Mouse (Mus musculus): ENCODE results near the gene Vgf. TPM values are rescaled to one million over a fixed set of nuclear protein-coding genes. Genes with fewer than 3 reads are reported as not detected.

Gene Vgf
- polyA plus RNA-seq, 1 experiment from 2014 or later = 0.24 TPM

DNA sequence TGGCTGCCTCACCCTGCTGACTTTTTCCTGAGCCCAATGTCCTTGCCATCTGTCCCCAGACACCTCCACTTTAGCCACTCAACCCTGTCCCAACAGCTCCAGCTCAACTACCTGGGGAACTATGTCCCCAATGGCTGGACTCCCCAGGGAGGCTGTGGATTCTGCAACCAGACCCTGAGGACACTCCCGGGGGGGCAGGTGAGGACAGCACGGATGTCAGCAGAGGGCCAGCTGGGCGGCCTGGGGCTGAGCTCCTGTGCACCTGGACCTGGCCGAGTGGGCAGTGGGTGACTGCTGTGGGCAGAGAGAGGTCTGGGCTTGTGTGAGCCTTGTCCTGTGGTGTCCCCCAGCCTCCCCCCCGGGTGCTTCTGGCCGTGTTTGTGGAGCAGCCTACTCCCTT lies 36.4 kb upstream of the Vgf start:
- H3K36me3 ChIP-seq (ENCODE audit: insufficient read depth, low read length) = peaks cover 52% of the 10 kb centered on the region
- no peaks in the 10 kb centered on the region for H3K9me3 ChIP-seq (ENCODE audit: low read length)
- H3K4me1 ChIP-seq (ENCODE audit: insufficient read depth, low read length) = peaks cover 16% of the 10 kb centered on the region
- 95% methylated on average over 6 of the region's 6 CpGs for WGBS
- ATAC-seq (ENCODE audit: low FRiP score, low TSS enrichment) = no peak
- no peak overlapping the region for H3K27ac ChIP-seq (ENCODE audit: low read length)
- no peaks in the 10 kb centered on the region for H3K27me3 ChIP-seq (ENCODE audit: insufficient read depth, low read length)
- no peak overlapping the region for H3K4me3 ChIP-seq (ENCODE audit: low read length)
- no peak overlapping the region for H3K9ac ChIP-seq (replicated peaks; ENCODE audit: low read length)
- no peak overlapping the region for H3K4me2 ChIP-seq (replicated peaks; ENCODE audit: low read depth, low read length)

GRCm38 (mm10) chr5:136999449-136999848 lies 26.7 kb upstream of the Vgf start:
- no peak overlapping the region for H3K4me2 ChIP-seq (replicated peaks; ENCODE audit: low read depth, low read length)
- no peak overlapping the region for H3K9ac ChIP-seq (replicated peaks; ENCODE audit: low read length)
- 84% methylated on average over 4 of the region's 5 CpGs for WGBS
- no peak overlapping the region for H3K4me3 ChIP-seq (ENCODE audit: low read length)
- ATAC-seq (ENCODE audit: low FRiP score, low TSS enrichment) = no peak
- H3K27ac ChIP-seq (ENCODE audit: low read length) = no peak overlapping the region
- H3K27me3 ChIP-seq (ENCODE audit: insufficient read depth, low read length) = no peaks in the 10 kb centered on the region
- H3K36me3 ChIP-seq (ENCODE audit: insufficient read depth, low read length) = peaks cover 13% of the 10 kb centered on the region
- H3K9me3 ChIP-seq (ENCODE audit: low read length) = no peaks in the 10 kb centered on the region
- no peaks in the 10 kb centered on the region for H3K4me1 ChIP-seq (ENCODE audit: insufficient read depth, low read length)

- peaks cover under 1% of the 10 kb centered on the region; the same call in 1 of the 2 replicates for H3K36me3 ChIP-seq (ENCODE audit: insufficient read depth, low read length)
- H3K27ac ChIP-seq (ENCODE audit: low read length) = no peak overlapping the region
- H3K9ac ChIP-seq (replicated peaks; ENCODE audit: low read length) = no peak overlapping the region
- H3K9me3 ChIP-seq (ENCODE audit: low read length) = no peaks in the 10 kb centered on the region
- no peak overlapping the region for H3K4me3 ChIP-seq (ENCODE audit: low read length)
- no peaks in the 10 kb centered on the region for H3K4me1 ChIP-seq (ENCODE audit: insufficient read depth, low read length)
- H3K27me3 ChIP-seq (ENCODE audit: insufficient read depth, low read length) = no peaks in the 10 kb centered on the region
- no peak overlapping the region for H3K4me2 ChIP-seq (replicated peaks; ENCODE audit: low read depth, low read length)
- no peak for ATAC-seq (ENCODE audit: low FRiP score, low TSS enrichment)
- 70% methylated on average over 2 of the region's 2 CpGs for WGBS
Measured at GRCm38 (mm10) chr5:137000612-137001011, 25.6 kb upstream of the Vgf start.

DNA sequence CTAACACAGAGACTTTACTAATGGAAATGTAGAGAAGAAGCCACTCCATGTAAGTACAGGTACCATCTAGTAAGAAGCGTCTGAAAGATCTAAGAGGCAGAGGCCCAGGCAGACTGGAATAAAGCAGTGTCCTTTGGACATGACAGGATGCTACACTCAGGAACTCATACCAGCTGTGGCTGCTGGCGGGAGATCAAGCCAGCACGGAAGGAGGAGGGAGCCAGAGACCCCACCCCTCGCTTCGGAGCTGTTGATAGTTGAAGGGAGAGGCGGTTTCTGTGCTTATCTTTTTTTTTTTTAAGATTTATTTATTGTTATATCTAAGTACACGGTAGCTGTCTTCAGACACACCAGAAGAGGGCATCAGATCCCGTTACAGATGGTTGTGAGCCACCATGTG lies 18.9 kb upstream of the Vgf start:
- ATAC-seq (ENCODE audit: low FRiP score, low TSS enrichment) = no peak
- WGBS = 48% methylated on average over 8 of the region's 8 CpGs
- no peaks in the 10 kb centered on the region for H3K9me3 ChIP-seq (ENCODE audit: low read length)
- no peaks in the 10 kb centered on the region for H3K36me3 ChIP-seq (ENCODE audit: insufficient read depth, low read length)
- H3K4me2 ChIP-seq (replicated peaks; ENCODE audit: low read depth, low read length) = no peak overlapping the region
- H3K27ac ChIP-seq (ENCODE audit: low read length) = no peak overlapping the region
- H3K4me3 ChIP-seq (ENCODE audit: low read length) = no peak overlapping the region
- no peaks in the 10 kb centered on the region for H3K4me1 ChIP-seq (ENCODE audit: insufficient read depth, low read length)
- H3K27me3 ChIP-seq (ENCODE audit: insufficient read depth, low read length) = no peaks in the 10 kb centered on the region
- H3K9ac ChIP-seq (replicated peaks; ENCODE audit: low read length) = no peak overlapping the region

DNA sequence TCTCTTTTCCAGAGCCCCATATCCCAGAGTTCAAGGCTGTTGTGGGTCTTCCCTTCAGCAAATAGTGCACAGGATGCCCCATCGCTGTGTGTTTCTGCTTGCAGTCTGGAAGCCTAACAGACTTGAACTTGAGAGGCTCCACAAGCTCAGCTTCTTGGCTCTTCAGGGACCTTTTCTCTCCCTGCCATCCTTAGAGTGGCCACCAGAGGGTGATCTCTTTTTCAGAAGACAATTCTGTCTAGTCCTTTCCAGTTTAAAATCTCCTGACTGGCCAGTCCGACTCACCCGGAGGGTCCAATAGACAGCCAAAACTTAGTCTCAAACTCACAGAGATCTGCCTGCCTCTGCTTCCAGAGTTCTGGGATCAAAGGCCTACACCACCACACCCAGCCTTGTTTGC lies 16.2 kb upstream of the Vgf start:
- H3K9ac ChIP-seq (replicated peaks; ENCODE audit: low read length) = no peak overlapping the region
- H3K36me3 ChIP-seq (ENCODE audit: insufficient read depth, low read length) = no peaks in the 10 kb centered on the region
- WGBS = 31% methylated on average over 3 of the region's 3 CpGs
- H3K27ac ChIP-seq (ENCODE audit: low read length) = no peak overlapping the region
- no peaks in the 10 kb centered on the region for H3K9me3 ChIP-seq (ENCODE audit: low read length)
- H3K4me3 ChIP-seq (ENCODE audit: low read length) = no peak overlapping the region
- H3K27me3 ChIP-seq (ENCODE audit: insufficient read depth, low read length) = no peaks in the 10 kb centered on the region
- no peak for ATAC-seq (ENCODE audit: low FRiP score, low TSS enrichment)
- no peak overlapping the region for H3K4me2 ChIP-seq (replicated peaks; ENCODE audit: low read depth, low read length)
- H3K4me1 ChIP-seq (ENCODE audit: insufficient read depth, low read length) = no peaks in the 10 kb centered on the region

GRCm38 (mm10) chr5:137012401-137012950 lies 13.7 kb upstream of the Vgf start:
- Histone ChIP-seq H3K27ac (ENCODE audit: low read length) (no peak overlapping the region), H3K27me3 (ENCODE audit: insufficient read depth, low read length) (no peaks in the 10 kb centered on the region), H3K9ac (replicated peaks; ENCODE audit: low read length) (no peak overlapping the region), H3K4me3 (ENCODE audit: low read length) (no peak overlapping the region), H3K36me3 (ENCODE audit: insufficient read depth, low read length) (no peaks in the 10 kb centered on the region), H3K4me1 (ENCODE audit: insufficient read depth, low read length) (no peaks in the 10 kb centered on the region), H3K9me3 (ENCODE audit: low read length) (no peaks in the 10 kb centered on the region; the same call in 1 of the 2 replicates), H3K4me2 (replicated peaks; ENCODE audit: low read depth, low read length) (no peak overlapping the region)
- 70% methylated on average over 15 of the region's 15 CpGs for WGBS
- ATAC-seq (ENCODE audit: low FRiP score, low TSS enrichment) = no peak

DNA sequence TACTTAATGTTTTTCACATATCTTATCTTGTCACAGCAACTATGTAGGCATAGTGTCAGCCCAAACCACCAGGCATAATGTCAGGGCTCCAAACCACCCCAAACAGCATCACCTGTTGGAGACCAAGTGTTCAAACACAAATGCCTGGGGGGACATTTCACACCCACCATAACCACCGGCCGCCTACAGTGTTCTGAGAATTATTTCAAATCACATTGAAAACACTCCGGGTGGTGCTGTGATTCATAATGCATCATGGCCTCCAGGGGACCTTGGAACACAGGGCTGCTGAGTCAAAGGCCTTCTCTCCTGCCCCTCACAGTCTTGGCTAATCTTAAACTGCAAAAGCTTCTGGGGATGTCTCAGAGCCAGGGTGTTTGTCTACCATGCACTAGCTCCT lies 10.3 kb upstream of the Vgf start:
- no peak overlapping the region for H3K4me3 ChIP-seq (ENCODE audit: low read length)
- no peak for ATAC-seq (ENCODE audit: low FRiP score, low TSS enrichment)

GRCm38 (mm10) chr5:137024318-137024717 lies 1.9 kb upstream of the Vgf start:
- no peak for ATAC-seq (ENCODE audit: low FRiP score, low TSS enrichment)
- no peaks in the 10 kb centered on the region for H3K36me3 ChIP-seq (ENCODE audit: insufficient read depth, low read length)
- H3K27ac ChIP-seq (ENCODE audit: low read length) = no peak overlapping the region
- no peak overlapping the region for H3K9ac ChIP-seq (replicated peaks; ENCODE audit: low read length)
- WGBS = 50% methylated on average over 3 of the region's 3 CpGs
- H3K4me2 ChIP-seq (replicated peaks; ENCODE audit: low read depth, low read length) = no peak overlapping the region
- no peaks in the 10 kb centered on the region for H3K9me3 ChIP-seq (ENCODE audit: low read length)
- H3K27me3 ChIP-seq (ENCODE audit: insufficient read depth, low read length) = peaks cover 54% of the 10 kb centered on the region
- peaks cover 13% of the 10 kb centered on the region for H3K4me1 ChIP-seq (ENCODE audit: insufficient read depth, low read length)
- no peak overlapping the region for H3K4me3 ChIP-seq (ENCODE audit: low read length)

More for the DNA sequence above, 10.3 kb upstream of the Vgf start:
- Histone ChIP-seq H3K9me3 (ENCODE audit: low read length) (no peaks in the 10 kb centered on the region; the same call in 1 of the 2 replicates), H3K27me3 (ENCODE audit: insufficient read depth, low read length) (no peaks in the 10 kb centered on the region), H3K4me2 (replicated peaks; ENCODE audit: low read depth, low read length) (no peak overlapping the region), H3K4me1 (ENCODE audit: insufficient read depth, low read length) (no peaks in the 10 kb centered on the region), H3K27ac (ENCODE audit: low read length) (no peak overlapping the region), H3K9ac (replicated peaks; ENCODE audit: low read length) (no peak overlapping the region), H3K36me3 (ENCODE audit: insufficient read depth, low read length) (no peaks in the 10 kb centered on the region)
- WGBS = 94% methylated on average over 3 of the region's 3 CpGs

- Histone ChIP-seq H3K27me3 (ENCODE audit: insufficient read depth, low read length) (peaks cover 60% of the 10 kb centered on the region), H3K9me3 (ENCODE audit: low read length) (no peaks in the 10 kb centered on the region), H3K9ac (replicated peaks; ENCODE audit: low read length) (no peak overlapping the region), H3K4me1 (ENCODE audit: insufficient read depth, low read length) (peaks cover 19% of the 10 kb centered on the region), H3K4me3 (ENCODE audit: low read length) (no peak overlapping the region), H3K36me3 (ENCODE audit: insufficient read depth, low read length) (no peaks in the 10 kb centered on the region), H3K4me2 (replicated peaks; ENCODE audit: low read depth, low read length) (0 out of 2 replicates have a peak overlapping the region, but pooled peaks have one; percentile 8), H3K27ac (ENCODE audit: low read length) (no peak overlapping the region)
- WGBS = 0% methylated on average over 23 of the region's 23 CpGs
- no peak for ATAC-seq (ENCODE audit: low FRiP score, low TSS enrichment)
Measured at GRCm38 (mm10) chr5:137025132-137025531, 1.1 kb upstream of the Vgf start.

DNA sequence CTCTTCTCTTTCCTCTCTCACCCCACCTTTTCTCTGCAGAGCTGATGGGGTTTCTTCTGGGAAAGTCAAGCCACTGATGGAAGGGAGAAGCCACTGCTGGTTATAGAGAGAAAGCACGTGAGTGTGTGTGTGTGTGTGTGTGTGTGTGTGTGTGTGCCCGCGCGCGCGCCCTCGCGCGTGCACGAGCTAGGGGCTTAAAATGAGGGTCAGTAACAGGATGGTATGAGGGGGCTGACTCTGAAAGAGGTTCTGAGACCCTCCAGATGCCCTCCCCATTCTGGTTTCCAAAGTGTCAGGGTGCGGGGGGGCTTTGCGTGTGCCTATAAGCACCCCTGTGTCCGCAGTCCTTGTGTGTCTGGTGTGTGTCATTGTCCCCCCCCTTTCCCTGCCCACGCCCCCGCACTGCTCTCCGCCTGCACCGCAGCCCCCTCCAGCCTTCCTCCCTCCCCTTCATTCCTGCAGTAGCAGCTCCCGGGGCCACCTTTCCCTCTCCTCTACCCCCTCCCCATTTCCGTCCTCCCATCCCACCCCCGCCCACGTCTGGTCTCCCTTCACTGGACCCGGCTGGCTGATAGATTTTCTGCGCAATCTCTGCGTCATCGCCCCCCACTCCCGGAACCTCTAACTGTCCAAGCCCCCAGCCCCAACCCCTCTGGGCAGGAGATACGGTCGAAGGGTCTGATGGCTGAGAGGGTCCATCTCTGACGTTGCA lies 2.5 kb downstream of the Vgf start:
- Histone ChIP-seq H3K9ac (replicated peaks; ENCODE audit: low read length) (no peak overlapping the region), H3K4me3 (ENCODE audit: low read length) (no peak overlapping the region), H3K4me2 (replicated peaks; ENCODE audit: low read depth, low read length) (peak overlapping the region; percentile 6; the same call in 1 of the 2 replicates), H3K9me3 (ENCODE audit: low read length) (no peaks in the 10 kb centered on the region), H3K4me1 (ENCODE audit: insufficient read depth, low read length) (peaks cover 44% of the 10 kb centered on the region), H3K36me3 (ENCODE audit: insufficient read depth, low read length) (no peaks in the 10 kb centered on the region), H3K27me3 (ENCODE audit: insufficient read depth, low read length) (peaks cover 81% of the 10 kb centered on the region), H3K27ac (ENCODE audit: low read length) (no peak overlapping the region)
- 4% methylated on average over 28 of the region's 29 CpGs for WGBS
- no peak for ATAC-seq (ENCODE audit: low FRiP score, low TSS enrichment)
